Mouse (Mus musculus) cortical plate, adult 2 months (tissue): ENCODE data around the gene Pygb.

Experiments used
- CTCF ChIP-seq: fragments of 200-500 bp; IDR thresholded peaks from 2 replicates; pipeline ENCODE4 v1.5.1; 2011; ENCODE audit warnings: mild to moderate bottlenecking, control low read depth, low read length; ENCODE audit not compliant: insufficient read depth; ENCODE audit errors: extremely low read depth
- POLR2A ChIP-seq: fragments of 200-500 bp; IDR thresholded peaks from 2 replicates; pipeline ENCODE4 v1.6.1; 2011; ENCODE audit warnings: mild to moderate bottlenecking, low read length, control low read depth; ENCODE audit not compliant: insufficient read depth; ENCODE audit errors: extremely low read depth

GRCm38 (mm10) chr2:150765619-150766018, 20.9 kb upstream of the Pygb start:
- TF ChIP-seq CTCF (no peak), POLR2A (no peak)
